Mouse (Mus musculus): Measurements from ENCODE around the gene Trim2.

DNA sequence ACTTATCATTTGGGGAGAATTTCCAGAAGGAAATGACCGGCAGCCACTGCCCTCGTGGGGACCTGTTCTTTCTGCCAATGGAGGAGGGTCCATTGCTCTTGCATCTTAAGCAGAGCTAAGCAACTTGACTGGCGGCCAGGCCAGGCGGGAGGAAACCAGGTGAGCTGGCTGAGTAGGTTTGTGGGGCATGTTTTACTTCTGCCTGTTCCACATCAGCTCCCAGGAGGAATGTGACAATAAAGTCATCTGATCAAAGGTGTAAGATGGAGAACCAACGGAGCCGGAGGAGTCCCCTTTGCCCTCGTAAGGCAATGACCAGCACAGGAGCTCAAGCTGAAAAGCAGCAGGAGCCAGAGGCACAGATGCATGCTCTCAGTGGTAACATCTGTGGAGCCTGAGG is 35.1 kb upstream of the Trim2 start:
- TF ChIP-seq MEF2A (IDR thresholded peaks at IDR 0.05; ENCODE audit: borderline replicate concordance, low read depth, low read length) (no peak), POLR2A (IDR thresholded peaks at IDR 0.05; ENCODE audit: low read depth, low read length) (no peak), CTCF (conservative IDR thresholded peaks at IDR 0.05 in 1 of 2, IDR thresholded peaks at IDR 0.05 in 1 of 2; ENCODE audit: low read depth in 2 of 2, low read length in 2 of 2) (no peak)

Data from CH12.LX (cell line).